Mouse (Mus musculus) myocyte (in vitro differentiated cells): ENCODE data around the gene Gm35315. TPM values are rescaled to one million over a fixed set of nuclear protein-coding genes. Genes with fewer than 3 reads are reported as not detected.
A peak's percentile ranks its signal among the peaks of the same experiment; 100 is the strongest.

Experiments used
- H3K27me3 ChIP-seq: one replicate; pipeline ENCODE4 v1.6.1; 2011; ENCODE audit not compliant: control insufficient read depth, insufficient read depth, insufficient read length
- H3K36me3 ChIP-seq: one replicate; pipeline ENCODE4 v1.6.1; 2011; ENCODE audit not compliant: control insufficient read depth, insufficient read depth
- H3K4me2 ChIP-seq: one replicate; pipeline ENCODE4 v1.6.1; 2011; ENCODE audit warnings: low read depth, control low read depth
- H3K4me3 ChIP-seq: one replicate; pipeline ENCODE4 v1.5.1; 2011; ENCODE audit warnings: mild to moderate bottlenecking, control low read depth, moderate library complexity
- H3K79me2 ChIP-seq: one replicate; pipeline ENCODE4 v1.6.1; 2011; ENCODE audit not compliant: control insufficient read depth, insufficient read depth
- H3ac ChIP-seq: one replicate; pipeline ENCODE4 v1.6.1; 2011; ENCODE audit not compliant: control insufficient read depth, insufficient read length
- CEBPB ChIP-seq: IDR thresholded peaks from 2 replicates; pipeline ENCODE4 v1.6.1; 2011; ENCODE audit warnings: mild to moderate bottlenecking, moderate library complexity; ENCODE audit not compliant: poor library complexity, insufficient read depth, severe bottlenecking
- E2F4 ChIP-seq: IDR thresholded peaks from one replicate; pipeline ENCODE4 v1.6.1; 2011; ENCODE audit warnings: mild to moderate bottlenecking, control low read depth, moderate library complexity; ENCODE audit not compliant: insufficient read depth
- MAX ChIP-seq: IDR thresholded peaks from one replicate; pipeline ENCODE4 v1.6.1; 2011; ENCODE audit warnings: low read depth, mild to moderate bottlenecking, control low read depth
- MYOD1 ChIP-seq, 3 experiments: IDR thresholded peaks; one replicate each; pipeline ENCODE4 v1.6.1; 2011; ENCODE audit warnings: control low read depth in 2 of 3, low read depth in 2 of 3, mild to moderate bottlenecking in 2 of 3, moderate library complexity in 1 of 3; ENCODE audit not compliant: insufficient read length in 2 of 3, control insufficient read depth in 1 of 3
- MYOG ChIP-seq, 3 experiments: IDR thresholded peaks; one replicate each; pipeline ENCODE4 v1.6.1; 2011; ENCODE audit warnings: control low read depth in 2 of 3, low read depth in 2 of 3, mild to moderate bottlenecking in 2 of 3; ENCODE audit not compliant: insufficient read length in 2 of 3, control insufficient read depth in 1 of 3, insufficient read depth in 1 of 3
- POLR2A ChIP-seq: IDR thresholded peaks from one replicate; pipeline ENCODE4 v1.6.1; 2011; ENCODE audit warnings: low read depth, mild to moderate bottlenecking, control low read depth, moderate library complexity; ENCODE audit not compliant: insufficient read length
- POLR2AphosphoS2 ChIP-seq: IDR thresholded peaks from one replicate; pipeline ENCODE4 v1.6.1; 2011; ENCODE audit warnings: low read depth, control low read depth; ENCODE audit not compliant: insufficient read length
- REST ChIP-seq: IDR thresholded peaks from one replicate; pipeline ENCODE4 v1.6.1; 2011; ENCODE audit warnings: mild to moderate bottlenecking, control low read depth, moderate library complexity; ENCODE audit not compliant: insufficient read depth, insufficient read length
- SRF ChIP-seq: IDR thresholded peaks from one replicate; pipeline ENCODE4 v1.6.1; 2011; ENCODE audit warnings: low read depth; ENCODE audit not compliant: control insufficient read depth, insufficient read length
- TCF12 ChIP-seq: IDR thresholded peaks from one replicate; pipeline ENCODE4 v1.6.1; 2011; ENCODE audit warnings: mild to moderate bottlenecking, control low read depth; ENCODE audit not compliant: poor library complexity, insufficient read depth, severe bottlenecking
- TCF3 ChIP-seq: IDR thresholded peaks from one replicate; pipeline ENCODE4 v1.6.1; 2011; ENCODE audit warnings: low read depth, control low read depth; ENCODE audit not compliant: insufficient read length
- USF1 ChIP-seq: IDR thresholded peaks from one replicate; pipeline ENCODE4 v1.6.1; 2011; ENCODE audit warnings: low read depth, mild to moderate bottlenecking, control low read depth, moderate library complexity
- polyA plus RNA-seq: library from polyadenylated mRNA; unstranded; fragments of >200 nt; fragmentation: generic; extraction: Trizol; gene quantifications from one replicate; pipeline ENCODE4 v1.2.1, GENCODE M21; 2012; ENCODE audit warnings: missing spikeins

Gene Gm35315
- polyA plus RNA-seq, 1 experiment = 0.11 TPM

- Histone ChIP-seq H3ac (no peak overlapping the region), H3K4me2 (no peak overlapping the region), H3K36me3 (peaks cover 4% of the 10 kb centered on the region), H3K4me3 (no peak overlapping the region), H3K27me3 (no peaks in the 10 kb centered on the region), H3K79me2 (peaks cover 17% of the 10 kb centered on the region)
- TF ChIP-seq POLR2A (no peak), E2F4 (no peak), USF1 (no peak), POLR2AphosphoS2 (no peak), SRF (no peak), TCF3 (no peak), REST (no peak), MAX (no peak)
These were observed 10.6 kb upstream of the Gm35315 start for GRCm38 (mm10) chr5:110104616-110105380.

- Histone ChIP-seq H3K36me3 (peaks cover 4% of the 10 kb centered on the region), H3K4me3 (no peak overlapping the region), H3K27me3 (no peaks in the 10 kb centered on the region), H3ac (no peak overlapping the region), H3K4me2 (no peak overlapping the region), H3K79me2 (peaks cover 17% of the 10 kb centered on the region)
- no peak for TF ChIP-seq TCF12
- TF ChIP-seq MYOG (IDR thresholded peaks at IDR 0.05; ENCODE audit: control insufficient read depth in 1 of 3, insufficient read depth in 1 of 3, insufficient read length in 2 of 3, low read depth in 2 of 3) = no peak
- no peak for TF ChIP-seq SRF
- no peak for TF ChIP-seq MAX
- TF ChIP-seq TCF3 = no peak
- no peak for TF ChIP-seq MYOD1 (IDR thresholded peaks at IDR 0.05; ENCODE audit: control insufficient read depth in 1 of 3, insufficient read length in 2 of 3, low read depth in 2 of 3)
- no peak for TF ChIP-seq POLR2A
These were observed 9.8 kb upstream of the Gm35315 start for GRCm38 (mm10) chr5:110103901-110104615.

GRCm38 (mm10) chr5:110102853-110103625 is 8.8 kb upstream of the Gm35315 start:
- Histone ChIP-seq H3ac (no peak overlapping the region), H3K27me3 (no peaks in the 10 kb centered on the region), H3K4me3 (no peak overlapping the region), H3K79me2 (peaks cover 17% of the 10 kb centered on the region), H3K36me3 (peaks cover 4% of the 10 kb centered on the region), H3K4me2 (no peak overlapping the region)
- TF ChIP-seq SRF (no peak), E2F4 (no peak), USF1 (no peak), REST (no peak), CEBPB (no peak), MYOD1 (IDR thresholded peaks at IDR 0.05; ENCODE audit: control insufficient read depth in 1 of 3, insufficient read length in 2 of 3, low read depth in 2 of 3) (no peak), POLR2A (peak; percentile 11), MAX (no peak), TCF3 (no peak), POLR2AphosphoS2 (peak; percentile 70), MYOG (IDR thresholded peaks at IDR 0.05; ENCODE audit: control insufficient read depth in 1 of 3, insufficient read depth in 1 of 3, insufficient read length in 2 of 3, low read depth in 2 of 3) (no peak)

- no peak overlapping the region for H3K4me3 ChIP-seq
These were observed 8.2 kb upstream of the Gm35315 start for GRCm38 (mm10) chr5:110102429-110102828.

More at GRCm38 (mm10) chr5:110102429-110102828, 8.2 kb upstream of the Gm35315 start:
- Histone ChIP-seq H3K27me3 (no peaks in the 10 kb centered on the region), H3K36me3 (peaks cover 4% of the 10 kb centered on the region), H3K4me2 (no peak overlapping the region), H3ac (no peak overlapping the region), H3K79me2 (peaks cover 17% of the 10 kb centered on the region)
- TF ChIP-seq USF1 (no peak), E2F4 (no peak), POLR2AphosphoS2 (no peak), MAX (no peak), TCF12 (no peak), POLR2A (no peak), TCF3 (no peak), SRF (no peak), MYOG (IDR thresholded peaks at IDR 0.05; ENCODE audit: control insufficient read depth in 1 of 3, insufficient read depth in 1 of 3, insufficient read length in 2 of 3, low read depth in 2 of 3) (no peak), REST (no peak), MYOD1 (IDR thresholded peaks at IDR 0.05; ENCODE audit: control insufficient read depth in 1 of 3, insufficient read length in 2 of 3, low read depth in 2 of 3) (no peak), CEBPB (no peak)
